ENCODE assay signal across 10 mouse cellular contexts in genomic region chr6:124839805-124840204, GRCm38 (mm10). TPM values are rescaled to one million over a fixed set of nuclear protein-coding genes. Genes with fewer than 3 reads are reported as not detected.
DNase-seq lines count a peak whose midpoint lies in the region; ATAC-seq lines count a peak whose summit lies in the region.
"Had no signal": no experiment of that assay in that cellular context is flagged by ENCODE, and none has a peak within 500 bp of the region (broad histone marks: within the 10 kb centered on the region; RNA-seq: fewer than 3 reads in every experiment).

No protein-coding gene starts in this region.

- 0 out of 2 replicates have a peak overlapping the region, but pooled peaks have one; percentile 17 for H3K27ac ChIP-seq in embryonic facial prominence, embryonic 14.5 days (replicated peaks; ENCODE audit: low read depth, low read length)
- peak overlapping the region; percentile 72 for H3K27ac ChIP-seq in midbrain, embryonic 13.5 days

- H3K27me3 ChIP-seq in embryonic facial prominence, embryonic 14.5 days (replicated peaks; ENCODE audit: control insufficient read depth, insufficient read depth, low read length), result no peaks in the 10 kb centered on the region
- H3K27me3 ChIP-seq in midbrain, embryonic 13.5 days, result no peaks in the 10 kb centered on the region

- 11% methylated on average over 8 of the region's 8 CpGs for WGBS in embryonic facial prominence, embryonic 14.5 days
- WGBS in midbrain, embryonic 13.5 days, result 14% methylated on average over 8 of the region's 8 CpGs

- H3K9ac ChIP-seq in embryonic facial prominence, embryonic 14.5 days (ENCODE audit: low read depth, low read length), result peak overlapping the region; percentile 35
- peak overlapping the region; percentile 50 for H3K9ac ChIP-seq in midbrain, embryonic 13.5 days (replicated peaks)

- H3K4me2 ChIP-seq in embryonic facial prominence, embryonic 14.5 days (ENCODE audit: low read depth, low read length), result 0 out of 2 replicates have a peak overlapping the region, but pooled peaks have one; percentile 6
- peak overlapping the region; percentile 31 for H3K4me2 ChIP-seq in midbrain, embryonic 13.5 days (replicated peaks)

- intact Hi-C loops in heart, postnatal 10 days (cut with DNase I), result no loop called here

- H3K4me3 ChIP-seq in embryonic facial prominence, embryonic 14.5 days (ENCODE audit: low read depth, low read length), result no peak overlapping the region
- H3K4me3 ChIP-seq in midbrain, embryonic 13.5 days (replicated peaks), result no peak overlapping the region

- H3K9me3 ChIP-seq in embryonic facial prominence, embryonic 14.5 days (ENCODE audit: control insufficient read depth, low read length), result no peaks in the 10 kb centered on the region
- H3K9me3 ChIP-seq in midbrain, embryonic 13.5 days, result no peaks in the 10 kb centered on the region

- no peak for ATAC-seq in cerebellum, adult (ENCODE audit: insufficient number of reproducible peaks, low FRiP score, low TSS enrichment)
- peak; percentile 16; the same call in 1 of the 2 replicates for ATAC-seq in embryonic facial prominence, embryonic 14.5 days (ENCODE audit: low read depth)
- peak; percentile 62 for ATAC-seq in midbrain, embryonic 13.5 days

- peaks cover 28% of the 10 kb centered on the region for H3K36me3 ChIP-seq in embryonic facial prominence, embryonic 14.5 days (ENCODE audit: control insufficient read depth, insufficient read depth, low read length)
- H3K36me3 ChIP-seq in midbrain, embryonic 13.5 days, result peaks cover 12% of the 10 kb centered on the region

- peaks cover 7% of the 10 kb centered on the region; the same call in 1 of the 2 replicates for H3K4me1 ChIP-seq in embryonic facial prominence, embryonic 14.5 days (ENCODE audit: control insufficient read depth, insufficient read depth, low read length)
- peaks cover 21% of the 10 kb centered on the region for H3K4me1 ChIP-seq in midbrain, embryonic 13.5 days (replicated peaks)

- DNase-seq in cerebellum, postnatal 25 days, result peak; percentile 34 to 46
- DNase-seq in embryonic facial prominence, embryonic 14.5 days (ENCODE audit: low spot score), result peak; percentile 26
- peak; percentile 62 to 63 for DNase-seq in heart, postnatal 10 days
- DNase-seq in left cerebral cortex, adult 9 months (ENCODE audit: low spot score in 2 of 2), result no peak
- no peak for DNase-seq in urinary bladder, postnatal 10 days (ENCODE audit: low spot score)
- no peak for DNase-seq in testis, postnatal 10 days (ENCODE audit: low spot score)

RNA-seq across cellular contexts. Expression of gene Gnb3, which starts 0.3 kb away (rescaled TPM):
- 2.9 and 3.5 TPM in 2 replicates for polyA plus RNA-seq in embryonic facial prominence, embryonic 14.5 days (2014; fragmentation: Nextera tagmentation; extraction: Ambion mirVana)
- total RNA-seq in heart, postnatal 10 days (2021), result 1 to 10 TPM; 3.9 to 4.4 TPM
- 5.1 and 7.5 TPM in 2 replicates for polyA plus RNA-seq in midbrain, embryonic 13.5 days (2015; fragmentation: Nextera tagmentation; extraction: Ambion mirVana)
- total RNA-seq: hematopoietic stem cell, adult 5-6 weeks; megakaryocyte progenitor cell, adult 5-6 weeks had no signal

RNA-seq across cellular contexts. Expression of gene Cdca3, which starts 10.5 kb away (rescaled TPM):
- polyA plus RNA-seq in embryonic facial prominence, embryonic 14.5 days (2014; fragmentation: Nextera tagmentation; extraction: Ambion mirVana), result 107 and 131 TPM in 2 replicates
- 10 to 100 TPM; 19.1 to 23.2 TPM for total RNA-seq in heart, postnatal 10 days (2021)
- 82.7 and 89.5 TPM in 2 replicates for polyA plus RNA-seq in midbrain, embryonic 13.5 days (2015; fragmentation: Nextera tagmentation; extraction: Ambion mirVana)

RNA-seq across cellular contexts. Expression of gene Usp5, which starts 10.5 kb away (rescaled TPM):
- polyA plus RNA-seq in embryonic facial prominence, embryonic 14.5 days (2014; fragmentation: Nextera tagmentation; extraction: Ambion mirVana), result 110 and 131 TPM in 2 replicates
- 10 to 100 TPM; 87.5 to 87.9 TPM for total RNA-seq in heart, postnatal 10 days (2021)
- polyA plus RNA-seq in midbrain, embryonic 13.5 days (2015; fragmentation: Nextera tagmentation; extraction: Ambion mirVana), result 202 and 204 TPM in 2 replicates

RNA-seq across cellular contexts. Expression of gene P3h3, which starts 17.7 kb away (rescaled TPM):
- polyA plus RNA-seq in embryonic facial prominence, embryonic 14.5 days (2014; fragmentation: Nextera tagmentation; extraction: Ambion mirVana), result 49.5 and 57.0 TPM in 2 replicates
- 10 to 100 TPM; 27.1 to 27.3 TPM for total RNA-seq in heart, postnatal 10 days (2021)
- 12.3 and 17.0 TPM in 2 replicates for polyA plus RNA-seq in midbrain, embryonic 13.5 days (2015; fragmentation: Nextera tagmentation; extraction: Ambion mirVana)

RNA-seq across cellular contexts. Expression of gene Gpr162, which starts 24.0 kb away (rescaled TPM):
- 0.95 and 1.5 TPM in 2 replicates for polyA plus RNA-seq in embryonic facial prominence, embryonic 14.5 days (2014; fragmentation: Nextera tagmentation; extraction: Ambion mirVana)
- 1 to 10 TPM; 3.0 to 4.9 TPM for total RNA-seq in heart, postnatal 10 days (2021)
- polyA plus RNA-seq in midbrain, embryonic 13.5 days (2015; fragmentation: Nextera tagmentation; extraction: Ambion mirVana), result 19.2 and 22.9 TPM in 2 replicates
- total RNA-seq: megakaryocyte progenitor cell, adult 5-6 weeks had no signal

Comparison
In these comparisons a context has a peak if more than half of its experiments do, and no peak if none do; other contexts are left out.
1. DNase-seq: peak in cerebellum, postnatal 25 days (2 of 2), embryonic facial prominence, embryonic 14.5 days (single experiment) and heart, postnatal 10 days (2 of 2); none in left cerebral cortex, adult 9 months (0 of 2), urinary bladder, postnatal 10 days (single experiment) and testis, postnatal 10 days (single experiment).